Mouse (Mus musculus) frontal cortex, adult 2 months (tissue): Measurements from ENCODE around the gene Adgre5. TPM values are rescaled to one million over a fixed set of nuclear protein-coding genes. Genes with fewer than 3 reads are reported as not detected.

Experiments used
- DNase-seq, 2 experiments: peaks; one replicate each; pipeline ENCODE4 v3.0.0; 2022; ENCODE audit warnings: low spot score in 1 of 2; ENCODE audit errors: extremely low spot score in 1 of 2
- polyA plus RNA-seq: library from polyadenylated mRNA; depleted of rRNA; stranded (reverse); fragments of >200 nt; gene quantifications from 2 replicates; pipeline ENCODE4 v1.2.3, GENCODE M21; 2012

Adgre5 gene
- polyA plus RNA-seq, 1 experiment: 23.0 TPM

DNA sequence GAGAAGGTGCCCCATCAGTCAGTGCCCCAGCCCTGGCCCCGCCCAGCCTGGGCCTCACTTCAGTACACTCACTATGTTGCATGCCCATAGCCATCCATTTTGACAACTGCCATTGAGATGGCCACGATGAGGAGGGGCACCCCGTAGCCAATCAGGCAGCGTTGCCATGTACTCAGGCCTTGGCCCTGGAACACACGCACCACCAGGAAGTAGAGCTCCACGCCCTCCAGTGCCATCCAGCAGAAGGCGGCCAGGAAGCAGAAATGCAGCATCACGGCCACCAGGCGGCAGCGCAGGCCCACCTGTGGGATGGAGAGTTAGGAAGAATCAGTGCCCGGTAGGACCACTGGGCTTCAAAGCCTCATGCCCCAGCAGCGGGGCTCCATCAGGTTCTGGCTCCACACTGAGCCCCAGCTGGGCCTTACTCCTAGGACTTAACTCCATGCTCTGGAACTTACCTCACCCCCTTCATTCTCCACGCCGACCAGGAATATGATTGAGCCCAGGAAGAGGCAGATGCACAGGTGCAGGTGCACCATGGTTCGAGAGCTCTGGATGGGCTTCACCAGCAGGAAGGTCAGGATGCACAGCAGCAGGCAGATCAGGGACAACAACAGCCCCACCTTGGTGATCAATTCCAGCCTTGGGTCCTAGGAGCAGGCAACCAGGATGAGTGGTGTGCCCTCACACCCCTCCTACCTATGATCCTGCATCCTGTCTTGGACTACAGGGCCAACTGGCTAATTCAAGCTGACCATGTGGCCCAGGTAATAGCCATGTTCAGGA is 16.2 kb downstream of the Adgre5 start:
- DNase-seq: peak; percentile 66 to 89

DNA sequence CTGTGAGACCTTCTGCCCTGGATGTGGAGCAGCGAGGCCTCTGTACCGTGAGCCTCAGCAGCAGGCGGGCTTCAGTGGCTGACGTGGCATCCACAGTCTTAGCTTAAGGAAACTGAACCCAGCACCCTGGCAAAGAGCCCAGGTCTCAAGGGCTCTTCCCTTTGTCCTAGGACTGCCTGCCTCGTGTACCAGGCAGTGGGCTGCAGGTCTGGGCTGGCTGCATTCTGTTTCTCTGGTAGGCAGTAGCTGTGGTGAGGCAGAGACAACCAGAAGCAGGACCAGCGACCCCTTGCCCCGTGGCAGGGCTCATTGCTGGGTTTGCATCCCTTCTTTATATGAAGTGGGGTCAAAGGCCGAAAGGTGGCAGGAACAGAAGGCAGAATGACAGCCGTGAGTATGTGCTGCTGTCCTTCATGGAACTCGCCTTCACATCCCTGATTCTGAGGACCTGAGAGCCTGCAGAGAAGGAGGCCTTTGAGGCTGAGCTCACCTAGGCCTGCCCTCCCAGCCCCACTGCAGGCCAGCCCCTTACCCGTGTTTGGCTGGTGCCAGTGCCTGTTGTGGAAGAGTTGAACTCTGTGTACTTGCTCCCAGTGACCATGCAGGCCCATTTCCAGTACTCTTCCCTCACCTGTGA is 17.6 kb downstream of the Adgre5 start:
- DNase-seq: no peak

DNA sequence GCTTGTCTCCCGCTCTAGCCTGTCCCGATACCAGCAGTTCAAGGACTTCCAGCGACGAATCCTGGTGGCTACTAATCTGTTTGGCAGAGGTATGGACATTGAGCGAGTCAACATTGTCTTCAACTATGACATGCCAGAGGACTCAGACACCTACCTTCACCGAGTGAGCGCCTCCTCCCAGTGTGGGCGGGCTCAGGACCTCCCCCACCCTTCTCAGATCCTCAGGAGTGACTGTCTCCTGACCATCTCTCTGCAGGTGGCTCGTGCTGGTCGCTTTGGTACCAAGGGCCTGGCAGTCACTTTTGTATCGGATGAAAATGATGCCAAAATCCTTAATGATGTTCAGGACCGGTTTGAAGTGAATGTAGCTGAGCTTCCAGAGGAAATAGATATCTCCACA is 18.5 kb downstream of the Adgre5 start:
- DNase-seq: no peak

DNA sequence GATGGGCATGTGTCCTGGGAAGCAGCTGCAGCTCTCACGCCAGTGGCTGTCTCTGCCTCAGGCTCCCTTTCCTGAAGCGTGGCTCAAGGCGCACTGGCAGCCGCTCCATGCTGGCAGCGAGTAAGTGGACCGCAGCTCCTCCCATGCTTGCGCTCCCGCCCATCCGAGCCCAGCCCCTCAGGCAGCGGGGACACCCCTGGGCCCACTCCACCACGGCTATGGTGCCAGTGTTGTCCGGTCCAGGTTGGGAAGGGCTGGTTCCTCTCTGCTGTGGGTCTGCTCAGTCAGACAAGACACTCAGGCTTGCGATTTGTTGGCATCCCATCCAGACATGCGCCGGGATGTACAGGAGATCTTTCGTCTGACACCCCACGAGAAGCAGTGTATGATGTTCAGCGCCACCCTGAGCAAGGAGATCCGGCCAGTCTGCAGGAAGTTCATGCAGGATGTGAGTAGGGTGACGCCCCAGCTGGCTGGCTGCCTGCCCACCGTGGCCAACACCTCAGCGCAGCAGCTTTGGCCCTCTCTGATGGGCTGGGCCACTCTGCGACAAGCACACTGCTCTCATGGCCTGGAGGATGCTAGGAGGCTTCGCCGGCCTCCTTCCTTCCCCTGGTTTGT is 19.6 kb downstream of the Adgre5 start:
- no peak for DNase-seq

DNA sequence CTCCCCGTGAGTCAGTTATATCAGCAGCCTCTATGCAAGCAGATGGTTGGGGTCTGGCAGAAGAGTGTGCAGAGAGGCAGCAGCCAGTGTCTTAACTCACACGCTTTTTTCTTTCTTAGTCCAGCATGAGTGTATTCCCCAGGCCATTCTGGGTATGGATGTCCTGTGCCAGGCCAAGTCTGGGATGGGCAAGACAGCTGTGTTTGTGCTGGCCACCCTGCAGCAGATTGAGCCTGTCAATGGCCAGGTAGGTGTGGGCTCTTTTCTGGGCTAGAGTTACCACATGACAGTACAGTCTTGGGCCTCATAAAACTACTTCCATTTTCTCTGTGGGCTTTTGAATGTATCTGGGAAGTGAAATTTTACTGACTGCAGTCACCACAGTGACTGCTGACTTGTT is 21.4 kb downstream of the Adgre5 start:
- no peak for DNase-seq

DNA sequence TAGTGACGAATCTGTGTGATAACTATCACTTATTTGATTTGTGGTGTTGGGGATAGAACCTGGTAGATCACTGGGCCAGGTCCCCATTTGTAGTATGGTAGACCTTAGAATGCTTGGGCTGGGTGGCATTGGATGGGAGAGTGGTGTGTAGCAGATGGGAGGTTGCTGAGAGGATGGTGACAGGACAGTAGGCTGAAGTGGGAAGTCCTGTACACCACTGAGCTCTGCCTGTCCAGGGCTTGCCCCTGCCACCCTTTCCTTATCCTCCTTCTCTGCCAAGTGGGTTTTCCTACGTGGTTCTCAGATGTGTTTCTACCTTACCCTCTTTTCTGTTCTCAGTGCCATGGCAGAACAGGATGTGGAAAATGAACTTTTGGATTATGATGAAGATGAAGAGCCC is 22.1 kb downstream of the Adgre5 start:
- no peak for DNase-seq

DNA sequence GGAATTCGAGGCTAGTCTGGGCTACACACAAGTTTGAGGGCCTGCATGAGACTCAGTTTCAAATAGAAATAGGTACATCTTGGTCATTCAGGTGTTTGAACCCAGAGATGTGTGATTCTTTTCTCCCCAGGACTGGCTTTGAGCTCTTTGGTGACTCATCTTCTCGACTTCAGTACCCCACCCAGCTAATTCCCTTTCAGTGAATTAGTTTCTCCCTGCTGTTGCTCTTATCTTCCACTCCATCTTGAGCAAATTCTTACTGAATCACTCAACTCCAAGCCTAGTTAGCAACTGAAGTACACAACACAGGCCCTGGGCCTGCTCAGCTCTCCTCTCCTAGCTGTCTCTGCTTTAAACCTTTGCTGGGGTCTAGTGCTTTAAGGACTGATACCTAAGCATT is 24.6 kb downstream of the Adgre5 start:
- no peak for DNase-seq

DNA sequence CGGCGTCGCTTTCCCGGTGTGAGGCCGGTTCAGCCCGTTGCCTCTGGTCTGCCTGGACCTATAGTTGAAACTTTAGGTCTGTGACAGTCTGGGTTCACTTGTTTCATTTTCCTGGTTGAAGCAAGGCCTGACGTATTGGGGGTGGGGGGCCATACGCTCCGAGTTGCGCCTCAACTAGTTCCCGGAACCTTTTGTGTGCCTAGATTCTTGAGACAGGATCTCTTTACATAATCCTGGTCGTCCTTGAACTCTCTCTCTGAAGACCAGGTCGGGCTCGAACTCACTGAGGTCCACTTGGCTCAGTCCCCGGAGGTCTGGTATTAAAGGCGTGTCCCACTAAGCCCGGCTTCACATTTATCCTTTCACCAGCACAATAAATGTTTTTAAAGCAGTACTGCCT is 25.4 kb downstream of the Adgre5 start:
- DNase-seq: no peak

DNA sequence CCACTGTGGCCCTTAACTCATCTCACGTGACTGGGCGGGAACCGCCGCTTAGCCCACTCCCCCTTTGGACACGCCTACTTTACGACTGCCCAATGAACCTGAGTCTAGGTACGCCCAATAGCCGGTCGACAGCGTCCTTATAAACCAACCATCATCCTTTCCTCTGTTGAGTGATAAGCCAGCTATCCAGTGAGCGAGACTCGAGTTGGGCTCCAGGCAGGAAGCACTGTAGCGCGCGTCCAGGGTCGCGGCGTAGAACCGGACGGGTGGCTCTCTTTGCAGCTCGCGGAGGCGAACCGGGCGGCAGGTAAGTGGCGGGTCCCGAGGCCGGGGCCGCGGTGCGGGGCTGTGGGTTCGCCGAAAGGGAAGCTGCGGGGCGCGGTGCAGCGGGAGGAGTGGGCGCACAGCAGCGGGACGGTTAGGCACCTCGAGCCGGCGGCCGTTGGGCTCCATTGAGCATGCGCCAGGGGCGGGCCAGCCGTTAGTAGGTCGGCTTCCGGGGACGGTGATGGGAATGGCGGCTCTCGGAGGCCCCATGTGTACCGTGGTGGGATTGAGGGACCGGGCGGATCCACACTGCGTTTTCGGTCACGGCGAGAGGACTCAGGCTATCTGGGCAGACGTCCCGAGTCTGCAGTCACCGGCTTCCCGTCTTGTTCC is 26.0 kb downstream of the Adgre5 start, which contains the start of gene Ddx39:
Ddx39 (plus strand) TSS at position 147 of the 660 bp plus-strand sequence.
- DNase-seq: peak; percentile 97 to 99

DNA sequence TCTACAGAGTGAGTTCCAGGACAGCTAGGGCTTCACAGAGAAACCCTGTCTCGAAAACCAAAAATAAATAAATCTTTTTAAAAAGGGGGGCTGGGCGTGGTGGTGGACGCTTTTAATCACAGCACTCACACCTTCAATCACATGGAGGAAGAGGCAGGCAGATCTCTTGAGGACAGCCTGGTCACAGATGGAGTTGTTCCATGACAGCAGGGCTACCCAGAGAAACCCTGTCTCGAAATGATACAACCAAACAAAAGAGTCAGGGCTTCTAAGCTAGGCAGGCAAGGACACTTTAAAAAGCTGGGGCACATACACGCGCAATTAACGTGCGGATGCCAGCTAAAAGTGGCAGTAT is 26.5 kb downstream of the Adgre5 start:
- no peak for DNase-seq

DNA sequence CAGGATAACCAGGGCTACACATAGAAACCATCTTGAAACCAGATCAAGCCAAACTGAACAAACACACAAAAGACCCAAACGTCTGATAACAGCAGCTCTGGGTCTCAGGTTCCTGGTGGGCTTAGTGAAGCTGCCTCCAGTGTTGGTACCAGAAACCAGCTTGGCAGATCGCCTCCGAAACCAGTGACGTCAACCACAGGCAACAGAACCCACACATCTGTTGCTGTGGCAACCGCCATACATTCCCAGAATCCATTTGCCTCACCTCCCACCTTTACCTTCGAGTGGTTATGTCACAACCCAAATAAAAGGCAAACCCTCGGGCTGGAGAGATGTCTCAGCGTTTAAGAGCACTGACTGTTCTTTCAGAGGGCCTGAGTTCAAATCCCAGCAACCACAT is 33.6 kb downstream of the Adgre5 start:
- peak in 1 of 2 experiments; percentile 73 for DNase-seq

DNA sequence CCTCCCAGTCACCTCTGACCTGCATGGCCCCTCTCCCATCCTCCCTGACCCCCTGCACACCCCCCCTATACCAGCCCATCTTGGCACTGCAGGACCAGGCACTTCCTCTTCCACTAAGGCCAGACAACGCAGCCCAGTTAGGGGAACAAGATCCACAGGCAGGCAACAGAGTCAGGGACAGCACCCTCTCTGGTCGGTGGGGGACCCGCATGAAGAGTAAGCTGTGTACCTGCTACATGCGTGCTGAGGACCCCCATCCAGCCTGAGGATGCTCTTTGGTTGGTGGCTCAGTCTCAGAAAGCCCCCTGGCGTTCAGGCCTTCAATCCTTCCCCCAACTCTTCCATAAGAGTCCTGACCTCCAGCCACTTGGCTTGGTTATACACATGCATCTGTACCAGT is 34.7 kb downstream of the Adgre5 start:
- DNase-seq: no peak

DNA sequence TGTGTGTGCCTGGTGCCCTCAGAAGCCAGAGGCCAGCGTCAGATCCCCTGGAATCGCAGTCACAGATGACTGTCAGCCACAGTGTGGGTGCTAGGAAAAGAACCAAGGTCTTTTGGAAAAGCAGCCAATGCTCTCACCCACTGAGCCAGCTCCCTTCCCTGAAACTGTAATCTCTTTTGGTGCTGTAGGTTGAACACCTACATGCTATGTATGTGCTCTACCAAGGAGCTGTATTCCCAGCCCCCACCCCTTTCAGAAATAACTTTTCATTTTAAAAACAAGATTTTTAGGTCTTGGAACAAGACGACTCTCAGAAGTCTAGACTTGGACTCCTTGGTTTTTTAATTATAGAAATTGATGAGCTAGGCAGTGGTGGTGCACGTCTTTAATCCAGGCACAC is 37.7 kb downstream of the Adgre5 start:
- DNase-seq: no peak

DNA sequence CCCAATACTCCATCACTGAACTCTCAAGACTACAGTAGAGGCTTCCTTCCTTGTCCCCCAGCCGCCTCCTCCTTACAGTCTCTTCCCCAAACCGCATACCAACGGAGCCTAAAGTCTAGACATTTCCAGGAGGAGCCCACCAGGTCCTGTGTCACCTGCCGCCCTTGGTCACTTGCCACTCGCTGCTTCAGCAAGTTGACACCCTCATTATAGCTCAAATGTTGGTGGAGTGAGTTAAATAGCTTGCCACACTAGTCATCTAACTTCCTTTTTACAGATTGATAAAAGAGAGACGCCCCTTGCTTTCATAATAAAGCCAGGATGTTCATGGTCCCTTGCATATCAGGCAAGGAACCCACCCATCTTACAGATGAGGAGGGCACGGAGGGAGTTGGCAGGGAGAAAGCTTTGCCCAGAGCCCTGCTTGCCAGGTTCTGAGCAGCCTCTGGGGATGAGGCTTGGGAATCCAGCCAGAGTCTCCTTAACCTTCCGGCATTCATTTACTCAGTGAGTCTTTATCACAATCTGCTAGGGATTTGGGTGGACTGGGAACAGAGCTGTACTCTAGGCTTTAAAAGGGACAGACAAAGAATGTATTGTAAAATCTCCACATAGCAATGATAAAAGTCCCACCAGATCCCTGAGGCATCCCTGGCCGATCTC is 40.6 kb downstream of the Adgre5 start:
- DNase-seq: no peak

DNA sequence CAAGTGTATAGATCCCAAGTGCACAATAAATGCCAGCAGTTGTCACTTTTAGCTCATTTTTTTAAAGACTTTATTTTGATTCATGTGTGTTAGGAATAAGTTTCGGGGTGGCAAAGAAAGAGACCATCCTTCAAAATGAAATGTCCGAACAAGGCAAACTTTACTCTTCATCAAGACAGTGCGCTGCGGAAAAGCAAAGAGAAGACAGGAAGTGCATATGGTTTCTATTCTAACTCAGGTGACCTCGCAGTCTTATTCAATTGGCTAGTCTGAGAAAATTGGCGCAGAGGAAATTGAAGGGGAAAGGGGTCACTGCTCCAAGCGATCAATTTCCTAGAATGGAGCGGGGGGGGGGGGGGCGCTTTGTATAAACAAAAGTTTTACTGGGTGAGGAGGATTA is 41.6 kb downstream of the Adgre5 start:
- no peak for DNase-seq

DNA sequence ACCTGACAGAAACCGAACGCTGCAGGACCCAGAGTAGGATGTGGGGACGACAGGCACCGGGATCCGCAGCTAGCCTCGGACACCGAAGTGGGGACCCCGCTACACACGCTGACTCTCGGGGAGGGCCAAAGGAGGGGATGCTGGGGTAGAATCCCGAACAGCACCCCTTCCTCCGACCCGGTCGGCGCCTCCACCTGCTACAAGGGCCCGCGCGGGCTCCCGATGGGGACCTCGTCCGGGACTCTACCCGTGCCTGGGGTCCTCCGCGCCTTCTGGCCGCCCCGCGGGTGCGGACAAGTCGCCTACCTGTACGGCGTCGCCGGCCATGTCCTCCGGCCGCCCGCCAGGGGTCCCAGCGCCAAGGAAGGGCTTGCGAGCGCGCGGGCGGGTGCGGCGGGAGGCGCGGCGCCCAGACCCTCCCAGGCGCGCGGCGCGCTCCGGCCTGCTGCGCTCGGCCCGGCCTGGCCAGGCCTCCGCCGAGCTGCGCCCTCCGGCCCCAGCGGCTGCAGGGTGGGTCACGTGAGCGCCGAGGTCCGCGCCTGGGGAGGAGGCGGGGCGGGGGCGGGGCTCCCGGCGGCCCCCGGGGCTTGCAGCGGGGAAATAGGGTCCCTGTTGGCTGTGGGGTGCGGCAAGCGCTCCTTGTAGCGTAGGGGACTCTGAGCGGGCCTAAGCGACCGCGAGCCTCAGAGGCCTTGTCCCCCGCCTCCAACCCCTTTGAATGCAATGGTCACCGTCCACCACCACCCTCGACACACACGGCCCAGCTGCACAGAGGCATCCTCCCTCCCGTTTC is 42.3 kb downstream of the Adgre5 start, which contains the start of gene Pkn1:
Pkn1 (minus strand) TSS at position 519 of the 793 bp plus-strand sequence.
- DNase-seq: no peak

DNA sequence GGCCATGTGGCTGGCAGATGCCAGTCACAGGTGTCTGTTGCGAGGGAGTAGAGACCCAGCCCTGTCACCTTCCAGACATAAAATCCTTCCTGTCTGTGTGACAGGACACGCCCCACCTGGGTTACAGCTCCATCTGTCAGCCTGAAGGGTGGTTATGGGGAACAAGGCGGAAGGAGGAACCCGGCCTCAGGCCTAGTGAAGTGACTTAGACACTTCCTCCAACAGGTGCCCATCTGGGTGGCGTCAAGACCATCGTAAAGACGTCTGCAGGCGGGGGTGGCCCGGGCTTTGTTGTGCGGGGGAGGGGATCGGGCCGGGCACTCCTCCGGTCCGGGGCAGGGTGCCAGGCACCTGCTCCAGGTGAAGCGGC is 42.9 kb downstream of the Adgre5 start:
- no peak for DNase-seq

DNA sequence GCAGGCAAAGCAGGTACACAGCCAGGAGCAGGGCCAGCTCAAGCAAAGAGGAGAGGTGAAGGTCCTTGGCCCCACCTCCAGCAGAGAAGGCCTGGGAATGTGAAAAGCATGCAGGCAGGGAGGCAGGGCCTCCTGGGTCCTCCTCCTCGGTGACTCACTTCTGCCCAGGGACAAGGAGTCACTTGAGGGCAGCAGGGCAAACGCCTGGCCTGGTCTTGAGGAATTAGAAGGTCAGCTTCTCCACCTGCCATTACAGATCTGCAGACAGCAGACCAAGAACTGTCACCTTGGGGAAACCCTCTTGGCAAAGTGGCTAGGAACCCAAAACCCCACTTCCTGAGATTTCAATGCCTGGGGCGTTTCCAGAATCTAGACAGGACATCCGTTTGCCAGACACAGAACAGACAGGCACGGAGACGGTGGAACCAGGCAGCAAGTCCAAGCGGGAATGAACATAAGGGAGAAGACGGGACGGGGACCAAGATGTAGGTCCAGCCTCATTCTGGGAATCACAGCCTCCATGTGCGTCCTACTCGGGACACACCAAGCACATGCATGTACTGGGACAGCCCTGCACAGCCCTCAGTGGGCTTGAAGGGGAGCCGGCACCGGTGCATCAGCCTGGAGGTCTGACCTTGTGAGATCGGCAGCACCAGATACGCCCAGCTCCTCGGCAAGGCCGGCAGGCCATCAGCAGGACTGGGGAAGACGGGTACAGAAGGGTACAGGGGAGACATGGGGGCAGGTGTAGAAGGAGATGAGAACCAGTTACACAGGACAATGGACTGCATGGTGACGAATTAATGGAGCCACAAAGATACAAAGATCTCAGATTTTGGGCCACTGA is 43.5 kb downstream of the Adgre5 start:
- DNase-seq: no peak
